Comparison of ENCODE assay signal across 14 mouse cellular contexts in the genomic region with DNA sequence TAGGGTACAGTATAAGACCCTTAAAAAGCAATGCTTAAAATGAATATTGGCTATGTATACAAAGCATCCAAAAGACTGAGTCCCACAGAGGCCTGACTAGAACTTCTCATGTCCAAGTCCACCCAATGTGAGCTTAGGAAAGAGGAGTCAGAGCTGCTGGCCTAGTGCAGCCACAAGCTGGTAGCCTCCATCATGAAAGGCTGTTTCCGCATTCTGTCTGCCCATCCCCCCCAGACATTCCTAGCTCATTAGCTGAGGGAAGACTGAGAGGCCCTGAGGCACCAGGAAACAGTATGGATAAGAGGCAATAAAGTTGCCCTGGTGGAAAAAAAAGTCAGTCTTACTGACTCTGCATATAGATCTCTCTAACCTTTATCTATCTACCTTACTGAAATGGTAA. TPM values are rescaled to one million over a fixed set of nuclear protein-coding genes. Genes with fewer than 3 reads are reported as not detected.
DNase-seq lines count a peak whose midpoint lies in the region; ATAC-seq and TF ChIP-seq lines count a peak whose summit lies in the region.
"Had no signal": no experiment of that assay in that cellular context is flagged by ENCODE, and none has a peak within 500 bp of the region (broad histone marks: within the 10 kb centered on the region; RNA-seq: fewer than 3 reads in every experiment).

No protein-coding gene starts in this region.

- no peak overlapping the region for H3K4me3 ChIP-seq in heart, embryonic 11.5 days (ENCODE audit: low read depth, low read length)
- H3K4me3 ChIP-seq in heart, adult 2 months: no peak overlapping the region
- no peak overlapping the region for H3K4me3 ChIP-seq in lung, postnatal 0 days (ENCODE audit: low read depth, low read length)
- no peak overlapping the region for H3K4me3 ChIP-seq in left cerebral cortex, adult 2 months
- H3K4me3 ChIP-seq: forebrain, embryonic 12.5 days; limb, embryonic 13.5 days had no signal

- H3K4me1 ChIP-seq in heart, embryonic 11.5 days (ENCODE audit: control insufficient read depth, insufficient read depth, low read length): peaks cover 36% of the 10 kb centered on the region
- no peaks in the 10 kb centered on the region for H3K4me1 ChIP-seq in heart, adult 2 months (ENCODE audit: control insufficient read depth, insufficient read depth, low read length)
- no peaks in the 10 kb centered on the region for H3K4me1 ChIP-seq in lung, postnatal 0 days (ENCODE audit: insufficient read depth, low read depth, low read length)

- no peaks in the 10 kb centered on the region for H3K9me3 ChIP-seq in heart, embryonic 11.5 days (replicated peaks; ENCODE audit: control insufficient read depth, low read length)
- no peaks in the 10 kb centered on the region for H3K9me3 ChIP-seq in lung, postnatal 0 days (ENCODE audit: low read length)
- H3K9me3 ChIP-seq: forebrain, embryonic 12.5 days; limb, embryonic 13.5 days had no signal

- peak overlapping the region; percentile 77 for H3K27ac ChIP-seq in heart, embryonic 11.5 days (ENCODE audit: low read depth, low read length)
- H3K27ac ChIP-seq in heart, adult 2 months: no peak overlapping the region
- H3K27ac ChIP-seq in lung, postnatal 0 days (ENCODE audit: low read length): no peak overlapping the region
- H3K27ac ChIP-seq in left cerebral cortex, adult 2 months: no peak overlapping the region
- H3K27ac ChIP-seq: forebrain, embryonic 12.5 days; limb, embryonic 13.5 days had no signal

- H3K9ac ChIP-seq in heart, embryonic 11.5 days (ENCODE audit: low read depth, low read length): peak overlapping the region; percentile 34; the same call in 1 of the 2 replicates
- no peak overlapping the region for H3K9ac ChIP-seq in heart, adult 2 months (ENCODE audit: low read depth, low read length)
- H3K9ac ChIP-seq in lung, postnatal 0 days (replicated peaks; ENCODE audit: low read depth): no peak overlapping the region
- H3K9ac ChIP-seq: forebrain, embryonic 12.5 days; limb, embryonic 13.5 days had no signal

- peaks cover 17% of the 10 kb centered on the region for H3K36me3 ChIP-seq in heart, embryonic 11.5 days (ENCODE audit: control insufficient read depth, insufficient read depth, low read length)
- H3K36me3 ChIP-seq in heart, adult 2 months (ENCODE audit: control insufficient read depth, insufficient read depth, low read length): peaks cover 19% of the 10 kb centered on the region
- peaks cover 14% of the 10 kb centered on the region; the same call in 1 of the 2 replicates for H3K36me3 ChIP-seq in lung, postnatal 0 days (ENCODE audit: insufficient read depth, low read length)
- H3K36me3 ChIP-seq: forebrain, embryonic 12.5 days had no signal

- ATAC-seq in heart, embryonic 11.5 days (replicated peaks; ENCODE audit: insufficient number of reproducible peaks, low FRiP score, low TSS enrichment): no peak; the same call in 1 of the 2 replicates
- ATAC-seq in lung, postnatal 0 days: no peak

- no peaks in the 10 kb centered on the region; the same call in 1 of the 2 replicates for H3K79me2 ChIP-seq in heart, adult 2 months (replicated peaks; ENCODE audit: control insufficient read depth, insufficient read depth, low read length)

- no peaks in the 10 kb centered on the region for H3K27me3 ChIP-seq in heart, embryonic 11.5 days (ENCODE audit: control insufficient read depth, insufficient read depth, low read length)
- no peaks in the 10 kb centered on the region for H3K27me3 ChIP-seq in heart, adult 2 months (ENCODE audit: control insufficient read depth, insufficient read depth, low read length)
- no peaks in the 10 kb centered on the region for H3K27me3 ChIP-seq in lung, postnatal 0 days (replicated peaks; ENCODE audit: insufficient read depth, low read length)
- H3K27me3 ChIP-seq: forebrain, embryonic 12.5 days; limb, embryonic 13.5 days had no signal

- TF ChIP-seq POLR2A in heart, adult 2 months (IDR thresholded peaks at IDR 0.05; ENCODE audit: insufficient read depth, low read depth, low read length): no peak

- TF ChIP-seq CTCF in heart, adult 2 months (IDR thresholded peaks at IDR 0.05): no peak
- TF ChIP-seq CTCF in lung, postnatal 0 days (IDR thresholded peaks at IDR 0.05): no peak
- TF ChIP-seq CTCF in left cerebral cortex, adult 2 months (IDR thresholded peaks at IDR 0.05): no peak

- 4% methylated on average over 1 of the region's 1 CpGs for WGBS in heart, embryonic 11.5 days (ENCODE audit: insufficient replicate concordance)
- 68% methylated on average over 1 of the region's 1 CpGs for WGBS in heart, adult 2 months
- WGBS in lung, postnatal 0 days: 54% methylated on average over 1 of the region's 1 CpGs

- intact Hi-C loops in heart, adult 2 months (cut with DNase I): no loop called here
- intact Hi-C loops in left cerebral cortex, adult 2 months (cut with DNase I): no loop called here

- DNase-seq in heart, adult 2 months: no peak
- DNase-seq in lung, postnatal 10 days: peak; percentile 21
- DNase-seq in lung, postnatal 0 days (ENCODE audit: low spot score): no peak
- DNase-seq in embryo, embryonic 9.5 days (ENCODE audit: extremely low spot score): peak; percentile 59
- peak; percentile 54 for DNase-seq in mesoderm, embryonic 11.5 days (ENCODE audit: low read depth, low spot score)
- DNase-seq in gastrocnemius, adult 18-20 months (ENCODE audit: low spot score): no peak
- no peak for DNase-seq in left cerebral cortex, adult 2 months (ENCODE audit: extremely low spot score in 1 of 2, low spot score in 2 of 2)
- DNase-seq: B cell, adult 2 months; cerebellum, postnatal 14 days; kidney, adult 9 months; lung, postnatal 14 days had no signal

- H3K4me2 ChIP-seq in heart, embryonic 11.5 days: no peak overlapping the region
- H3K4me2 ChIP-seq in lung, postnatal 0 days (replicated peaks; ENCODE audit: low read depth, low read length): no peak overlapping the region
- H3K4me2 ChIP-seq: forebrain, embryonic 12.5 days; limb, embryonic 13.5 days had no signal

- TF ChIP-seq EP300 in heart, adult 2 months (IDR thresholded peaks at IDR 0.05; ENCODE audit: insufficient read depth, low read depth, low read length): no peak
- no peak for TF ChIP-seq EP300 in lung, postnatal 0 days (IDR thresholded peaks at IDR 0.05)

RNA-seq across cellular contexts. Expression of a gene that starts 13.4 kb away (rescaled TPM):
- polyA plus RNA-seq in heart, embryonic 11.5 days (2014; fragmentation: Nextera tagmentation; extraction: Ambion mirVana): 797 and 836 TPM in 2 replicates
- 100 to 1,000 TPM; 145 to 161 TPM for total RNA-seq in heart, adult 2 months (2021)
- polyA plus RNA-seq in heart, adult 2 months (2012; rRNA removed): 114 and 195 TPM in 2 replicates
- polyA plus RNA-seq in lung, postnatal 0 days (2015; fragmentation: Nextera tagmentation; extraction: Ambion mirVana): 359 and 383 TPM in 2 replicates
- total RNA-seq in gastrocnemius, adult 18-20 months (2021): 100 to 1,000 TPM; 451 to 474 TPM
- 10 to 100 TPM; 28.8 to 29.0 TPM for total RNA-seq in left cerebral cortex, adult 2 months (2021)

Comparison
In these comparisons a context has a peak if more than half of its experiments do, and no peak if none do; other contexts are left out.
1. DNase-seq: peak in lung, postnatal 10 days (single experiment), embryo, embryonic 9.5 days (single experiment) and mesoderm, embryonic 11.5 days (single experiment); none in heart, adult 2 months (0 of 2), lung, postnatal 0 days (single experiment), gastrocnemius, adult 18-20 months (single experiment) and left cerebral cortex, adult 2 months (0 of 2).
2. RNA of a gene that starts 13.4 kb away (total RNA-seq): 451 to 474 TPM in gastrocnemius, adult 18-20 months and 145 to 161 TPM in heart, adult 2 months; 28.8 to 29.0 TPM in left cerebral cortex, adult 2 months; every median in the first group is over 4 times any median in the second.